Mouse (Mus musculus) spleen, adult 2 months (tissue): ENCODE results near the gene Cinp. TPM values are rescaled to one million over a fixed set of nuclear protein-coding genes. Genes with fewer than 3 reads are reported as not detected.
"Not testable (repeated sequence)": the region's sequence is repeated elsewhere in the genome, so short reads cannot be mapped to it uniquely, and the experiment has no call there.

ENCODE experiments used
- DNase-seq, 2 experiments: peaks; one replicate each; pipeline versions ENCODE4 v3.0.0 to v3.0.0-alpha.2; 2012 to 2021; ENCODE audit warnings: low spot score in 2 of 2, low read depth in 1 of 2
- H3K27ac ChIP-seq: fragments of 200-500 bp; 2 replicates; pipeline ENCODE4 v1.5.1; 2012; ENCODE audit warnings: low read length, inconsistent platforms; ENCODE audit not compliant: insufficient read depth
- H3K27me3 ChIP-seq: fragments of 200-500 bp; 2 replicates; pipeline ENCODE4 v1.6.1; 2012; ENCODE audit warnings: mild to moderate bottlenecking, moderate library complexity, low read length, inconsistent platforms; ENCODE audit not compliant: control insufficient read depth, insufficient read depth
- H3K36me3 ChIP-seq: fragments of 200-500 bp; 2 replicates; pipeline ENCODE4 v1.6.1; 2012; ENCODE audit warnings: mild to moderate bottlenecking, low read length, inconsistent platforms; ENCODE audit not compliant: control insufficient read depth, insufficient read depth
- H3K4me1 ChIP-seq: fragments of 200-500 bp; 2 replicates; pipeline ENCODE4 v1.6.1; 2011; ENCODE audit warnings: inconsistent platforms; ENCODE audit not compliant: control insufficient read depth, insufficient read depth, insufficient read length
- H3K4me3 ChIP-seq: fragments of 200-500 bp; 2 replicates; pipeline ENCODE4 v1.5.1; 2011; ENCODE audit warnings: mild to moderate bottlenecking, inconsistent platforms; ENCODE audit not compliant: insufficient read depth, insufficient read length; ENCODE audit errors: extremely low read depth
- CTCF ChIP-seq: fragments of 200-500 bp; IDR thresholded peaks from 2 replicates; pipeline ENCODE4 v1.5.1; 2011; ENCODE audit warnings: mild to moderate bottlenecking, inconsistent platforms; ENCODE audit not compliant: insufficient read depth, insufficient read length, insufficient replicate concordance; ENCODE audit errors: extremely low read depth
- POLR2A ChIP-seq: fragments of 200-500 bp; IDR thresholded peaks from 2 replicates; pipeline ENCODE4 v1.6.1; 2011; ENCODE audit warnings: low read depth, low read length, inconsistent platforms
- WGBS: fragments of 180-500 bp; shearing (Covaris S2); methylation state at CpG from one replicate; pipeline ENCODE4 v1.1.7; 2018; 5-methylcytosine and 5-hydroxymethylcytosine counted together
- polyA plus RNA-seq: library from polyadenylated mRNA; depleted of rRNA; stranded (reverse); fragments of >200 nt; gene quantifications from 2 replicates; pipeline ENCODE4 v1.2.3, GENCODE M21; 2012

Cinp gene
- polyA plus RNA-seq, 1 experiment: 22.9 TPM

GRCm38 (mm10) chr12:110865571-110865970, 23.4 kb downstream of the Cinp start:
- Histone ChIP-seq H3K27ac (no peak overlapping the region), H3K4me3 (no peak overlapping the region), H3K36me3 (peaks cover 20% of the 10 kb centered on the region), H3K4me1 (no peaks in the 10 kb centered on the region; the same call in 1 of the 2 replicates), H3K27me3 (no peaks in the 10 kb centered on the region)
- 92% methylated on average over 6 of the region's 6 CpGs for WGBS
- TF ChIP-seq CTCF: no peak
- TF ChIP-seq POLR2A: no peak
- DNase-seq: no peak

- Histone ChIP-seq H3K27me3 (no peaks in the 10 kb centered on the region), H3K4me3 (no peak overlapping the region), H3K27ac (no peak overlapping the region), H3K4me1 (no peaks in the 10 kb centered on the region; the same call in 1 of the 2 replicates), H3K36me3 (peaks cover 13% of the 10 kb centered on the region)
- no peak for DNase-seq
- TF ChIP-seq POLR2A (no peak), CTCF (no peak)
- 95% methylated on average over 6 of the region's 6 CpGs for WGBS
Observed at GRCm38 (mm10) chr12:110864008-110864407, 24.9 kb downstream of the Cinp start.

GRCm38 (mm10) chr12:110861256-110861655, 27.7 kb downstream of the Cinp start:
- no peak overlapping the region for H3K27ac ChIP-seq
- peaks cover 6% of the 10 kb centered on the region; the same call in 1 of the 2 replicates for H3K36me3 ChIP-seq
- no peak for DNase-seq
- H3K4me1 ChIP-seq: no peaks in the 10 kb centered on the region; the same call in 1 of the 2 replicates
- no peak for TF ChIP-seq CTCF
- no peak for TF ChIP-seq POLR2A
- H3K4me3 ChIP-seq: no peak overlapping the region
- WGBS: 84% methylated on average over 7 of the region's 7 CpGs
- no peaks in the 10 kb centered on the region for H3K27me3 ChIP-seq

- Histone ChIP-seq H3K36me3 (peaks cover 4% of the 10 kb centered on the region; the same call in 1 of the 2 replicates), H3K27me3 (no peaks in the 10 kb centered on the region), H3K27ac (no peak overlapping the region), H3K4me1 (peaks cover 6% of the 10 kb centered on the region; the same call in 1 of the 2 replicates), H3K4me3 (no peak overlapping the region)
- no peak for TF ChIP-seq POLR2A
- no peak for TF ChIP-seq CTCF
- DNase-seq: no peak
Observed at GRCm38 (mm10) chr12:110860293-110860692, 28.7 kb downstream of the Cinp start.

GRCm38 (mm10) chr12:110858681-110859080, 30.3 kb downstream of the Cinp start:
- H3K36me3 ChIP-seq, H3K4me1 ChIP-seq, H3K27ac ChIP-seq, H3K4me3 ChIP-seq, DNase-seq, H3K27me3 ChIP-seq: not testable (repeated sequence)
- 96% methylated on average over 15 of the region's 15 CpGs for WGBS

- no peaks in the 10 kb centered on the region for H3K27me3 ChIP-seq
- peaks cover 3% of the 10 kb centered on the region; the same call in 1 of the 2 replicates for H3K36me3 ChIP-seq
- DNase-seq: peak in 1 of 2 experiments; percentile 35
- H3K27ac ChIP-seq: no peak overlapping the region
- peaks cover 11% of the 10 kb centered on the region; the same call in 1 of the 2 replicates for H3K4me1 ChIP-seq
- no peak for TF ChIP-seq POLR2A
- no peak for TF ChIP-seq CTCF
- no peak overlapping the region for H3K4me3 ChIP-seq
- 30% methylated on average over 7 of the region's 7 CpGs for WGBS
Observed at GRCm38 (mm10) chr12:110857196-110857595, 31.7 kb downstream of the Cinp start.

- Histone ChIP-seq H3K36me3 (peaks cover 1% of the 10 kb centered on the region; the same call in 1 of the 2 replicates), H3K4me1 (peaks cover 21% of the 10 kb centered on the region; the same call in 1 of the 2 replicates), H3K27ac (peak overlapping the region; percentile 64), H3K27me3 (no peaks in the 10 kb centered on the region), H3K4me3 (peak overlapping the region; percentile 41; the same call in 1 of the 2 replicates)
- 52% methylated on average over 32 of the region's 32 CpGs for WGBS
- TF ChIP-seq CTCF (no peak), POLR2A (no peak)
- peak in 1 of 2 experiments; percentile 9 for DNase-seq
Observed at GRCm38 (mm10) chr12:110854786-110855737, 33.9 kb downstream of the Cinp start.
